Mouse (Mus musculus): ENCODE data around the gene Rnf145.

Rnf145 gene

GRCm38 (mm10) chr11:44509906-44510305 lies 8.9 kb upstream of the Rnf145 start:
- DNase-seq (ENCODE audit: low read depth, low spot score), result no peak

DNA sequence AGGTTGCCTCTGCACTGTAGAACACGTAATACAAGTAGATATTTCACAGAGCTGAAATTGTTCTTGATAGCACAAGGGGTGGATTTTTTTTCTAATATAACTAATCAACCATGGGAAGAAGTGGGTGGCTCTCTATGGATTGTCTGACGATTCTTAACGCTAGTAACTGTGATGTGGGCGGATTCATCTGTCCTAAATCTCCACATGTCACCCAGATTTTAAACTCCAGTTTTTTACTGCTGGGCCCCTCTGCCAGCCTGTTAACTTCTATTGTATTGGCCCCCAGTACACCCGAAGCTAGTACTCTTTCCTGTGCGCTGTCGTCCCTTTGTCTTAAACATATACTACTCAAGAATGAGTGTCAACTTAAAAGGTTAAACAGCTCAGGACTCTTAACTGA lies 8.4 kb upstream of the Rnf145 start:
- peak; percentile 27 for DNase-seq (ENCODE audit: low read depth, low spot score)

GRCm38 (mm10) chr11:44512044-44513025 lies 6.4 kb upstream of the Rnf145 start:
- DNase-seq (ENCODE audit: low read depth, low spot score), result no peak

DNA sequence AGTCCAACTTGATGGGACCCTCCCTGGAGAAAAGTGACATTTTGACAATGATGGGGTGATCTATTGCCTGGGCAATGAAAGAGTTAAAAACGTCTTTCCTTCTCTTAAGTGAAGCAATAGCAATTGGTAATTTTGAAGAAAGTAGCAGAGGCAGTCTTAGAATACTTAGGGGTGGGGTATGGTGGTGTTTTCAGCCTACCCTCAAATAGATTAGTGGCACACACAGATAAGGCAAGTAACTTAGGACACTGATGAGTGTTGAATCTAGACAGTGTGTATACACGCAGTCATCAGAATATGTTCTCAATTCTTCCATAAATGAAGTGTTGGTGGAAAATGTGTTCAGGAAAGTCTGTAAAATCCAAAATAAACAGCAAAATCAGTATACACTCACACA lies 5.7 kb upstream of the Rnf145 start:
- no peak for DNase-seq (ENCODE audit: low read depth, low spot score)

GRCm38 (mm10) chr11:44514666-44515065 lies 4.1 kb upstream of the Rnf145 start:
- DNase-seq (ENCODE audit: low read depth, low spot score), result no peak

DNA sequence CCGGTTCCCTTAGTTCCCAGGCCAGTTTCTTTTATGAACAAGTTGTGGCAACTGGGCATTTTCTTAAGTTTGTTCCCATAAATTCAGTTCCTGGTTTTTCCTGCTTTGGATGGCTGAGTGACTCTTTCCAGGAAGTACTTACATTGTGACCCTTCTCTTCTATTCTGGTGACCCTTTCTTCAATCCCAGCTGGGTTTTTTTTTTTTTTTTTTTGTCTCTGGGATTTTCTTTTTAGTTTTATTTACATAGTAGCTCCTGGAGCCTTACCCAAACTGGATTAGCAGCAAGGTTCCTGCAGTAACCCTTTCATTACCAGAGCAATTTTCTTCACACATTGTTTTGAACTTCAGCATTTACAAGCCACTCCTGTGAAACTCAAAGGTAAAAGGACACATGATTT lies 2.4 kb upstream of the Rnf145 start:
- no peak for DNase-seq (ENCODE audit: low read depth, low spot score)

DNA sequence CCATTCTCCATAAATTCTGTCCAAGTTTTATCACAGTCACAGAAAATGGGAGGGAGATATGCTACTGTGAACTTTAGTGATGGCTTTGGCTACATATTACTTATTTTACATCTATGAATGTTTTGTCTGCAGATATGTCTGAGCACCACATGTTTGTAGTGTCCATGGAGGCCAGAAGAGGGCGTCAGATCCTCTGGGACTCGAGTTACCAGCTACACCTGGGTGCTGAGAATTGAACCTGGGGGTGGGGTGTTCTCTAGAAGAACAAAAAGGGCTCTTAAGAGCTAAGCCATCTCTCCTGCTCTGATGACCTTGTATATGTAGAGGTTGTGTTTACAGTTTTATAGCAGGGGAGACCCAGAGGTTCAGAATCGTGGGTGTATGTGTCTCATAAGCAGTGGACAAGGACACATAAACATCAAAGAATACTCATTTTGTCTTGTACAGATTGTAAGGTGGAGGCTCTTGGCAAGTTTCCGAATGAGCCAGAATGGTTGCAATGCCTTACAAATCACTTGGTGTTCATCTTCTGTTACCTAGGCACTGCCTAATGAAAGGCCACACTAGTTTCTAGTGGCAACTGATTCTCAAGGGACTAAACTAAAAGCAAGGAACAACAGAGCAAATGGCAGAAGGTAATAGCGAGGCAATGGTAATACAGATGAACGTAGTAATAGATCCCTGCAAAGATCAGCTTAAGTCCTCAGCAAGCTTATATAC lies 1.0 kb upstream of the Rnf145 start:
- peak; percentile 62 for DNase-seq (ENCODE audit: low read depth, low spot score)

- no peak for DNase-seq (ENCODE audit: low read depth, low spot score)
These were observed 559 bp downstream of the Rnf145 start for GRCm38 (mm10) chr11:44519096-44519949.

- DNase-seq (ENCODE audit: low read depth, low spot score), result peak; percentile 91
These were observed 1.4 kb downstream of the Rnf145 start for GRCm38 (mm10) chr11:44519950-44520761.

DNA sequence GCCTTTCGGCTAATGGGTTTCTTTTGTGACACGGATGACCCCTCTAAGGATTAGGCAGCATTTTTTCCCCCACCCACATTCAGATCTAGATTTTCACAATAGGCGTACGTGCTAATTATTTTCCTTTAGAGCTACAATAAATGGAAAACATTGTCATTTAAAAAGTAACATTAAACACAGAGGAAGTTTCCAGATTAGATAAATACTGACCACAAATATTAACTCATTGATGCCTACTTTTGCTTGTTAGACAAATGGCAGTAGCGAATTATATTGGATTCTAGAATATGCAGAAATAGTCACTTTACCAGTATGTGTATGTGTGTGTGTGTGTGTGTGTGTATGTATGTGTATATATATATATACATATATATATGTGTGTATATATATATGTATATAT lies 3.8 kb downstream of the Rnf145 start:
- no peak for DNase-seq (ENCODE audit: low read depth, low spot score)

DNA sequence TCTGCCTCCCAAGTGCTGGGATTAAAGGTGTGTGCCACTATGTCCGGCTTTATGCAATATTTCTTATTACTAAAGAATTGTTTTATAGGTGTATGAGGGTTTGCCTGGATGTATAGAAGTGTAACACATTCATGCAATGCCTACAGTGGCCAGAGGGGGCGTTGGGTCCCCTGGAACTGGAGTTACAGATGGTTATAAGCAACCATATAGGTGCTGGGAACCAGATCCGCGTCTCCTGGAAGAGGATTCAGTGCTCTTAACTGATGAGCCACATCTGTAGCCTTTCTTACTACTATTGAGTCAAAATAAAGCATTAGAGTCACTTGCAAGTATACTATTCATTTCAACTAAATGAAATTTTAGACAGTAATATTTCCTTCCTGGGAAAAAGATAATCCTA lies 7.0 kb downstream of the Rnf145 start:
- peak; percentile 56 for DNase-seq (ENCODE audit: low read depth, low spot score)

DNA sequence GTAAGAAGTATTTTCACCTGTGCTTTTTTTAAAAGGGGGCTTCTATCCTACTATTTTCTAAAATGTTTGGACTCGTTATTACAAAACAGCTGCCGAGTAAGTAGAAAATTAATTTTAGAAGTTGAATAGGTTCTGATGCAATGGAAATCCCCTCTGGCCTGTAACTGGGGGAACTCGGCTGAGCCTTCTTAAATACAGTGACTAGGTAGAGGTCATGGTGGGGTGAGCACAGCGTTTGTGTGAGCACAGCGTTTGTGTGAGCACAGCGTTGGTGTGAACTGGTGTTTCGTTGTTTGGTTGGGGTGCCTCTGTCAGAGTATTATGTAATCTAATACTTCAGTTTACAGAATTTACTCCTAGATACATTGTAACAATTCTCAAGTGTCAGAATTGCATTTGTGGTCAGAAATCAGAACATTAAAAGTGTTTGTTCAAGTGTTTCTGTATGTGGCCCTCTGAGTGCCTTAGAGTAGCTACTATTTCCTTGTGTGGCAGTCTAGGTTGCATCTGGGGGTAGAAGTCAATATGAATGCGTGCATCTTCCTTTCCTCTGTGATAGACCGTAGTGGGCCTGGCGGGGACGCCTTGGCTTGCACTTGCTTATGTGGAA lies 8.0 kb downstream of the Rnf145 start:
- DNase-seq (ENCODE audit: low read depth, low spot score), result peak; percentile 87

DNA sequence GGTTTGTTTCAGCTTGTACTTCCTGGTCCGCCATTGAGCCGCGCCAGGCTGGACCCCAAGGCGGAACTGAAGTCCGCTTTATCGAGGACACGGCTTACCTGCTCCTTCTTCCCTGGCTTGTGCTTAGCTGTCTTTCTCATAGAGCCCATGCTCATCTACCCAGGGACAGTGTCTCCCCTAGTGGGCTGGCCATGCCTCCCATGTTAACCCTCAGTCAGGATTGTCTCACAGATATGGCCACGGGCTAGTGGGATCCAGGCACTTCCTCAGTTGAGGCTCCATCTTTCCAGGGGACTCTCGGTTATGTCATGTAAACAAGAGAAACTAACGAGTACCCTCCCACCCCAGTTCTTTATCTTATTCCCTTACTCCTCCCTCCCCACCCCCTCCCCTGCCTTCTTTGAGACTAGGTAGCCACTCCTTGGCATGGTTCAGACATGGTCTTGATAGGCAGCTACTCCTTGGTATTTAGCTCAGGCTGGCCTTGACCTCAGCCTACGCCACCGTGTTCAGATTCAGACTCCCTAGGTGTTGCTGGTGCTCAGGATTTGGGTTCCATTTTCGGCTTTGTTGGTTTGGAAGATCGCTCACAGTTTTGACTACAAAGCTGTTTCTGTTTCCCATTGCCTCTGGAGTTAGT lies 9.9 kb downstream of the Rnf145 start:
- peak; percentile 31 for DNase-seq (ENCODE audit: low read depth, low spot score)

- peak; percentile 87 for DNase-seq (ENCODE audit: low read depth, low spot score)
These were observed 10.4 kb downstream of the Rnf145 start for GRCm38 (mm10) chr11:44529200-44529599.

DNA sequence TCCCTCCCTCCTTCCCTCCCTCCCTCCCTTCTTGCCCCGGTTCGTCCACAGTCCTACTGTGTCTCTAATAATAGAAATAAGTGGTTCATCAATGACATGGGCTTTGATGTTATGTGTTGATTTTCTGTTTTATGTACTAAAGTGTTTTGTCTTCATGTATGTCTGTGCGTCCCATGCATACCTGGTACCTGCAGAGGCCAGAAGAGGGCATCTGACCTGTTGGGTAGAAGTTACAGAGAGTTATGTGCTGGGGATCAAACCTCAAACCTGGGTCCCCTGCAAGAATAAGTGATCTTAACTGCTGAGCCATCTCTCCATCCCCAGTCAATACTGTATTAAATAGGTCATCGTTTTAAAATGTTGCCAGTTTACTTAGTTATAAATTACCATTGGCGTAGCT lies 11.0 kb downstream of the Rnf145 start:
- DNase-seq (ENCODE audit: low read depth, low spot score), result peak; percentile 24

DNA sequence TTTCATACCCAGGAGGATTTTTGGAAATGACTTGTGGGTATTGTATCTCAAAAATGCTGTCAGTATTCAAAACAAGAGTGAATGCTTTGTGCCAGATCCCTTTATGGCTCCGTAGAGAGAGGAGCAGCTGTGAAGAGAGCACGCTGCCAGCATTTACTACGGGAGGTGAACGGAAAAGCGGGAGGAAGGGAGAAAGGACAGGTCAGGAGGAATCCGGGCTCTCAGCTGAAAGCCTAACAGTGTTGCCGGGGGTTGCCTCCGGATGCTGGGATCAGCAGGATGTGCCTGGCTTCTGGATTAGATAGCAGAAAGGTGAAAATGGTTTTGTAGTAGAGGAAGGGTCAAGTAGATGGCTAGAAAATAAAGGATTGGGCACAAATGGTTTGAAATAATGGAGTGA lies 11.6 kb downstream of the Rnf145 start:
- DNase-seq (ENCODE audit: low read depth, low spot score), result no peak

DNA sequence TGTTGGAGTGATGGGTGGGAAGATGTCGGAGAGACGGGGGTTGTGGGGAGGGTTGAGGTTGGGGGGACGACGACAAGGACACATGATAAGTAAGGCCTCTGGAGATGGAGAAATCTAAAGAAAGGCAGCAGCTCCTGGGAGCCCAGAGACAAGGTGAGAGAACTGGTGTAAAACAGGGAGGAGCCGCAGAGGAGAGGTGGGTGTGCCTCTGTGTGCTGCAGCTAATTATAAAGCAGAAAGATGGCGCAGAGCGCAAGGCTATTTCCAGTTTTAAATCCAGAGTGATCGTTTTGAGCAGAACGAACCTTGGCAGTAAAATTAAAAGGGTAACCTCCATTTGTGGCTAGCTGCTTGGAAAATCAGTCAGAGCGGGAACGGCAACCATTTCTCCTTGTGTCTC lies 12.1 kb downstream of the Rnf145 start:
- no peak for DNase-seq (ENCODE audit: low read depth, low spot score)

- DNase-seq (ENCODE audit: low read depth, low spot score), result no peak
These were observed 12.9 kb downstream of the Rnf145 start for GRCm38 (mm10) chr11:44531617-44532016.

DNA sequence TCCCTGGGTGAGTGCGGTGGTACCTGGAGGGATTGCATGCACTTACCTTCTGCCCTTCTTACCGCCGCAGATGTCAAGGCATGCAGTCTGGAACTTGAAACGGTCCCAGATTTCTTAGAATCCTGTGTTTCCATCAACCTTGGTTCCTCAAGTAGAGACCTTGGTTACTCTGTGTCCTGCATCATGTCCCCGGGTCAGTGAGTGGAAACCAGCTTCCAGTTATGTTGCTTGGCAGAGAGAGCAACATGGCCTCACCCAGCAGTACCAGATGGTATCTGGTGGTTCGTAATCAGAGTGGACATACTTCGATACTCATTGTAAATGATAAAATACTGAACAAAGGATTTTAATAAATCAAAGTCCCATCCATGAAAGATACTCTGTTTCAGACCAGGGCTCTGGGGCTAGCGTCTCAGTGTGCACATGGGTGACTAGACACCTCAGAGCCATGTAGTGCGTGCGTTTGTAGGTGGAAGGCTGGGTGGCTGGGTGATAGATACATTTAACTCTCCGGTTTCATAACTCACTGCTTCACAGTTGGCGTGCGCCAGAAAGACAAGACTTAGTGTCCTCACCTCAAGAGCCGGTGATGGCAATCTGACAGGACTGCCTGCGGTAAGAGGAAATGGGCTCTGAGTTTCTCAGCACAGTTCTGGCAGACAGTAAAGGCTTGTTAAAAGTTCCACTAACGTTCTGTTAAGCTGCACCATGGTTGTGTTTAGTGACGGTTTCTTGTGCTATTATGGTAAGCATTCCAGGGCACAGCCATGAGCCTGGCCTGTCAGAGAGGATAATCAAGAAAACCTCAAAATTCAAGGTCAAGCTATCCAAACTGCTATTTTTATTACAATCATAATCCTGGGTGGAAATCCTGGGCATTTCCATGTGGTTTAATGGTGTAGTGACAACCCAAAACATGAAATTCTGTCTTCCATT lies 14.3 kb downstream of the Rnf145 start:
- no peak for DNase-seq (ENCODE audit: low read depth, low spot score)
